Mouse (Mus musculus) liver, adult 2 months (tissue): ENCODE measurements around the gene Mob4.

Experiments used
- CTCF ChIP-seq: fragments of 200-500 bp; IDR thresholded peaks from 2 replicates; pipeline ENCODE4 v1.5.1; 2011; ENCODE audit warnings: low read depth, low read length, control low read depth
- POLR2A ChIP-seq: fragments of 200-500 bp; IDR thresholded peaks from 2 replicates; pipeline ENCODE4 v1.6.1; 2011; ENCODE audit warnings: low read length, control low read depth; ENCODE audit not compliant: insufficient read depth; ENCODE audit errors: extremely low read depth

GRCm38 (mm10) chr1:55173720-55174557 is 42.9 kb downstream of the Mob4 start:
- TF ChIP-seq CTCF (peak; percentile 48), POLR2A (no peak)
